Mouse (Mus musculus): ENCODE data around the gene Polrmt.

Gene Polrmt

DNA sequence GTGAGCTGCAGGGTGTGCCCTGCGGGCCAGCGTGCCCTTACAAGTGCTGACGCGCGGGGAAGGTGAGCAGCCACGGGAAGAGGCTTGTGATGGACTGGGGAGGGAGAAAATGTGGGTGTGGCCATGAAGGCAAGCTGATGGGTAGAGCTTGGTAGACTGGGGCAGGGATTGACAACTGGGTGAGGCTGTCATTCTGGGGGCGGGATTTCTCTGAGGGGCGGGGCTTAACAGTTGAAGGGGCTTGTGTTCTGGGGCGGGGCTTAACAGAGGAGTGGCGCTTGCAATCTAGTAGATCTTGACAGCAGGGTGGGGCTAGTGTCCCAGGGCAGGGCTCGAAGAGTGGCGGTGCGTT, 34.3 kb upstream of the Polrmt start:
- TF ChIP-seq GATA4 (IDR thresholded peaks at IDR 0.05; ENCODE audit: insufficient replicate concordance, low read length) = no peak; the same call in 1 of the 2 replicates

DNA sequence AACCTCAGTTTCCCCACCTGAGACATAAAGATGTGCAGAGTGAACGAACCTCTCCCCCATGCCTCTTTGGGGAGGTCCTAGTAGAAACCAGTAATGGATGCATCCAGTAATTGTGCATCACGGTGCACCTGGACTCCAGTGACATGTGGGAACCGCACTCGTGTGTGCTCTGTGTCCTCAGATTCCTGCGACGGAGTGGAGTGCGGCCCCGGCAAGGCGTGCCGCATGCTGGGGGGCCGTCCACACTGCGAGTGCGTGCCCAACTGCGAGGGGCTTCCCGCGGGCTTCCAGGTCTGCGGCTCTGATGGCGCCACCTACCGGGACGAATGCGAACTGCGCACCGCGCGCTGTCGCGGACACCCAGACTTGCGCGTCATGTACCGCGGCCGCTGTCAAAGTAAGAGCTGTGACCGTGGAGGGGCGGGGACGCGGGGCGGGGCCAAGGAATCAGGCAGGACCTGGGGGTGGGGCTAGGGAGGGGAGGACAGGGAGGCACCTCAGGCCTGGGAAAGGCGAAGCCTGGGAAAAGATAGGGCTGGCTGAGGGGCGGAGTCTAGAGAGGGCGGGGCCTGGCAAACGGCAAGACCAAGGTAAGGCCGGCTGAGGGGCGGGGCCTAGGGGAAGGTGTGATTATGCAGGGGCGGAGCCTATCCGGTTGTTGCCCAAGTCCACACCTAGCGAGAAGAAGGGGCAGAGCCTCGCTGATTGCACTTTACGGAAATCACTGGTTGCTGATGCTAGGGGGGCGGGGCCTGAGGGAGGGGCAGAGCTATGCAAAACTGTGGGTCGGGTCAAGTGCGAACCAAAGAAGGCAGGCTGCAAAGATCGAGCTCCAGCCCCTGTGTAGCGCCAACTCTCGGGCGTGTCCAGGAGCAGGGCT, 33.6 kb upstream of the Polrmt start:
- TF ChIP-seq GATA4 (IDR thresholded peaks at IDR 0.05; ENCODE audit: insufficient replicate concordance, low read length) = no peak; the same call in 1 of the 2 replicates

- TF ChIP-seq GATA4 (IDR thresholded peaks at IDR 0.05; ENCODE audit: insufficient replicate concordance, low read length) = no peak
Measured at GRCm38 (mm10) chr10:79779193-79779592, 32.8 kb upstream of the Polrmt start.

DNA sequence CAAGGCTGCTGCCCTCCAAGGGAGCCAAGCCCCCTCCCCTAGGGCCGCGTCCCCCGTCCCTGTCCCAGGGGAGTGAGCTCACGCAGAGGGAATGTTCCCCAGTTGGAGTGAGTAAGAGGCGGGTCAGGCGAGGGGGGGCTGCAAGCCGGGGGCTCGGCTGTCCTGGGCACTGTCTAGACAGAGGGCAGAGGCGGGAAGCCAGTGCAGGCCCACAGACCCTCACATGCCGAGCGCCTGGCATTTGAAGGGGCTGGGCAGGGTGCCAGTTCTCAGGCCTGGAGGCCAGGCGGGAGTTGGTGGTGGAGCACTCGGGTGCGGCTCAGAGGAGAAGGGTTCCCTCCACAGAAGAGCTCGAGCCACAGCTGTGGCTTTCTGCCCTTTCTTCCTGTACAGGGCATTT, 31.6 kb upstream of the Polrmt start:
- TF ChIP-seq GATA4 (IDR thresholded peaks at IDR 0.05; ENCODE audit: insufficient replicate concordance, low read length) = no peak

- no peak for TF ChIP-seq GATA4 (IDR thresholded peaks at IDR 0.05; ENCODE audit: insufficient replicate concordance, low read length)
Measured at GRCm38 (mm10) chr10:79777103-79777531, 30.7 kb upstream of the Polrmt start, which contains the start of gene Fstl3. Gene Fstl3 (plus strand): TSS chr10:79777272.

DNA sequence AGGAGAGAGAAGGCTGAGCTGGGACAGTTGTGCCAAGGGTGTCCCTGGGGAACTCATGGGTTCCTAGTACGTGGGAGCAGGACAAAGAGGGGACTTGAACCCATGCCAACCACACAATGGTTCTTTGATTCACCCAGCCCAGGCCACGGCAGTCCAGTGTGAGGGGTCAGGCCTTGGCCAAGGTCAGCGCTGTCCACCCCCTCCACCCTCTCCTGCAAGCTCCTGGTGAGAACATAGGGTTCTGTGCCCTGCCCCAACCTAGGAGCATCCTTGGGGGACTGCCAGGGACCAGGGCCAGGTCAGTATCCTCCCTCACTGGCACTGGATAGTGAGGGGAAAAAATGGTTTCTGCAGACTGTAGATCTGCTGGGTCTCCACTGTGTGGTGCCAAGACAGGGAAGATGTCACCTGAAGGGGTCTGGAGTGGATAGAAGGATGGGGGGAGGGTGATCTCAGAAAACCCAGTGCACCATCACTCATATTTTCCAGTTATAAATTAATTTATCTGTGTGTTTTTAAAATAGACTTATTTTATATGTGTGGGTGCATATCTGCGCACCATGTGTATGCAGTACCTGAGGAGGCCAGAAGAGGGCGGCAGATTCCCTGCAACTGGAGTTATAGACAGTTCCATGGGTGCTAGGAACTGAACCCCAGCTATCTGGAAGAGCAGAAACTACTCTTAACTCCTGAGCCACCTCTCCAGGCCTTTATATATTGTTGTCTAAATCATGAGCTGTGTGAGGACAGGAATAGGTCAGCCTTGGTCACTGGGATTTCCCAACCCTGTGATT, 28.3 kb upstream of the Polrmt start:
- no peak for TF ChIP-seq GATA4 (IDR thresholded peaks at IDR 0.05; ENCODE audit: insufficient replicate concordance, low read length)

DNA sequence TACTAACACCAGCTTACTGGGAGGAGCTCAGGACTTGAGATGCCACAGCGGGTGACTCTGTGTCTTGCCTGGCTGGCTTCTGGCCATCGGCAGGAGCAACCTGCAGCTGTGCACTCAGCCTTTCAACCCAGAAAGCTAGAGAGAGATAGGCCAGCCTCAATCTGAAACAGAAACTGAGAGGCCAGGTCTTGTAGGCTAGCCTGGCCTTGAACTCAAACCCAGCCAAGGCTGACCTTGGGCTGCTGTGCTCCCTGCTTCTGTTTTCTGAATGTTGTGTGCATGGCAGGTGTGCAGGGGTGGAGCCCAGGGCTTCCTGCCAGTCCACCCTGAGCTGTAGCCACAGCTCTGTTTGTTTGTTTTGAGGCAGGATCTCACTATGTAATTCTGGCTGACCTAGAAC, 26.8 kb upstream of the Polrmt start:
- TF ChIP-seq GATA4 (IDR thresholded peaks at IDR 0.05; ENCODE audit: insufficient replicate concordance, low read length) = no peak

GRCm38 (mm10) chr10:79772320-79772719, 25.9 kb upstream of the Polrmt start:
- no peak for TF ChIP-seq GATA4 (IDR thresholded peaks at IDR 0.05; ENCODE audit: insufficient replicate concordance, low read length)

- TF ChIP-seq GATA4 (IDR thresholded peaks at IDR 0.05; ENCODE audit: insufficient replicate concordance, low read length) = no peak
Measured at GRCm38 (mm10) chr10:79769329-79769728, 22.9 kb upstream of the Polrmt start.

DNA sequence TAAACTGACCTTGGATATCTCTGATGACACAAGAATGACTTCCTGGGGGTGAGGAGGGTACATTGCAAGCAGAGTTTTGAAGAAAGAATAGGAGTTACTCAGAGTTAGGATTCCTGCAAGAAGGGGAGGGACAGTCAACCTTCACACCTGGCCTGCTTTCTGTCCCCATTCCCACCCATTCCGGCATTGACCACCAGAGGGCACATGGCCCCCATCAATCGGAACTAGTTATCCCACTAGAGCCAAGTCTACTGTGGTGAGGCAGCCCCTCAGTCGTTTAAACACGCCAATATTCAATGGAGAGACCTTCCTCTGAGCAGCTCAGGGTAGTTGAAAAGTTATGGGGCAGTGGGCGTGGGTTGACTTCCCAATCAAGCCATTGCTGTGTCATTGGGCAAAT, 22.0 kb upstream of the Polrmt start:
- TF ChIP-seq GATA4 (IDR thresholded peaks at IDR 0.05; ENCODE audit: insufficient replicate concordance, low read length) = no peak

DNA sequence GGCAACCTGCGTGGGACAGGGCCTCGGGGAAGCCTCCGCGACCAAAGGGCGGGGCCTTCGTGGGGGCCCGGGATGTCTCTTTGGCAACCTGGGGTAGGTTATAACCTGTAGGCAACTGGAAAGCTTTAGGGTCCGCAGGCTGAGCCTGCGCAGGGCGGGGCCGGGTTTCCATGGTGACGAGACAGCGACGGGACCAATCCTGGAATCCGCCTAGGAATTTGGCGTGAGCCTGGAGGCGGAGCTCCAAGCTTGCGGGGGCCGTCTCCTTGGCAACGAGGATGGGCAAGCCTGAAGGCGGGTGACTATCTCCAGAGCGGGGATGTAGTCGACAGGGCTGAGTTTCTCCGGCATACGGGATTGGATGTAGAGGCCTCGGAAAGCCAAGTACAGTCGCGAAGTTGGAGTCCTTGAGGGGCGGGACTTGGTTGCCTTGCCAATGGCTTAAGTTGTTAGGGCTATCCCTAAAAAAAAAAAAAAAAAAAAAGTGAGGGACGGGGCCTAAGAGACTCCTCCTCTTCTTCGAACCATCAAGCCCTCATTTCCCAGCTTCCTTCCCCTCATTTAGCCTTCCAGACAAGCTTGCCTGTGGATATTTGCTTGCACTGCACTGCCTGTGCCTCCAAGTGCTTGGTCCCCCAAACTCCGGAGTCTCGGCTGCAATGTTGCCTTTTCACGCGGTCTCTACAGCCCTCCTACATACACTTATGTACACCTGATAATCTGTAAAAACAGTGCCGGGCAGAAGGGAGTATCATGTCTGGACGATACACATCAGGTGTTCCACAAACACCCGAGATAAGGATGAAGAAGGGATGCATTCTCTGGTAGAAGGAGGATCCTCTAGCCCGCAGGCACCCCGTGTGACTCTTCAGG, 21.2 kb upstream of the Polrmt start:
- TF ChIP-seq GATA4 (IDR thresholded peaks at IDR 0.05; ENCODE audit: insufficient replicate concordance, low read length) = no peak

DNA sequence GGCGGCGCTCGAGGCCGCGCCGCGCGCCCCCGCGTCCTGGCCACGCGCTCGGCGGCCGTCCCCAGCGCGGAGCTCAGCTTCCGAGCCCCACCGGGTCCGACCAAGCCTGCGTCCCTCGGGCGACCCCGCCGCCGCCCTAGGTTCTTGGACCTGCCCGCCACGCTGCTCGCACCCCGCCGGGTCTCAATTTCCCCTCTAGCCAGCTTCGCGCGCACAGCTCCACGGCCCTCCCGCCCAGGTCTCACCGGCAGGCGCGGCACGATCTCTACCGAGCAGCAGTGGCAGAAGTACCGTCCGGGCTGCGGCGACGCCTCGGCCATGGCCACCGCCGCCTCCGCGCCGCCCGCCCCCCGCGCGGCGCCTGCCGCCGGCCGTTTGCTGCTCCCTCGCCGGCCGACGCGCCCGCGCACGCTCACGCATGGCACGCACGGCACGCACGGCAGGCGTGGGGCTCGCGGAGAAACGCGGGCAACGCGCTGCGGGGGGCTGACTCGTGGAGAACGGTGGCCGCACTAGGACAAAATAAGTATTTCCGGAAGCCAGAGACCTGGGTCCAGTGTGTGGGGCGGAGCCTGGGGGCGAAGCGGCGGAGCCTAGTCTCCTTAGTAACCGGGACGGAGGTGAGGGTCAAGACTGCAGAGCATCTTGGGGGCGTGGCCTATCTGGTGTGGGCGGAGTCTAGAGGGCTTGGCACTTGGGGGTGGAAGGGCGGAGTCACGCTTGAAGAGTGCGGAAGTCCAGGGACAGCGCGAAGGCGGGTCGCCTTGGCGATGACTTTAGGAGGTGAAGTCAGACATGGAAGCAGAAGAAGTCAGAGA, 20.3 kb upstream of the Polrmt start, which contains the start of gene Rnf126:
Gene Rnf126, minus strand, starts transcription at position 445 of the 818 bp plus-strand sequence.
- TF ChIP-seq GATA4 (IDR thresholded peaks at IDR 0.05; ENCODE audit: insufficient replicate concordance, low read length) = peak; percentile 22; the same call in 1 of the 2 replicates

DNA sequence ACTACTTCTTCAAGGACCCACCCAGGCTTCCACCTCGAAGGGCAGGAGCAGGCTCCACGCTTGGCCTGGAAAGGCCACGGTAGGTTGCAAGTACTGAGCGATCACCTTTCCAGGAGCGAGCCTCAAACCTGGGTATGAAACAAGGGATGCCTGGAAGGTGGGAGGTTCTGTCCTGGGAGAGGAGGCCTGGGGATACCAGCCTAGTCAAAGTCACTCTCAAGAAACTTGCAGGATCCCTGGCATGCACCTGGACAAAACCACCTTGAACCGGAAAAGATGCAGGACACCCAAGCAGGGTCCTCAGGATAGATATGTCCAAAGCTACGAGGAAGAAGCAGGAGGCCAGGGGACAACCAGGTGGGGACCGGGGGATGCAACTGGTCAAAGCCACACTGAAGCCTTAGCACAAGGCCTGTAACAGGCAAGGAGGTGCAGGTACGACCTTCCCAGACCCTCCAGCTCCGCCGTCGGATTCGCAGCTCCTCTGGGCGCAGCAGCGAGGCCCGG, 19.7 kb upstream of the Polrmt start:
- no peak for TF ChIP-seq GATA4 (IDR thresholded peaks at IDR 0.05; ENCODE audit: insufficient replicate concordance, low read length)

DNA sequence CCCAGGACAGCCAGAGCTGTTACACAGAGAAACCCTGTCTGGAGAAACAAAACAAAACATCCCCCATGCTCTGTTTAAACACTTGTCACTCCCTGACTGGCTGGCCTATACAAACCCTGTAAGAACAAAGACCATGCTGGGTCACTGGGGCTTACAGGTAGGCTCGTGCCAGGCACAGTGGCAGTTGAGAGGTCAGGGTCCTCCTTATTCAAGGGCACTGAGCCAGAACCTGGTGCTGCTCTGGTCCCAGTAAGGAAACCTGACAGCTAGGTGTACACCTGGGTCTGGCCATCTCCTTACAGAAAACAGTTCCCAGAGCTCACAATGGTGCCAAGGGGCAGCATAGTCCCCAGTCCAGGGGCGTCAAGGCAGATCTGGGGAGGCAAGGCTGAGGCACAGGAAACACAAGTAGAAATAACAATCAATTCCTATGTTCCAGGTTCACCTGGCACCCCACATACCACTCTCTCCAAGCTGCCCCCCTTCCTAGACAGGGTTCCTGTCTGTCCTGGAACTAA, 18.9 kb upstream of the Polrmt start:
- no peak for TF ChIP-seq GATA4 (IDR thresholded peaks at IDR 0.05; ENCODE audit: insufficient replicate concordance, low read length)

All from liver, adult (tissue).